Mouse (Mus musculus) stomach, postnatal 0 days (tissue): ENCODE data around the gene Tent4a.

Source experiments
- CTCF ChIP-seq: IDR thresholded peaks from 2 replicates; pipeline ENCODE4 v1.5.1; 2016; ENCODE audit warnings: antibody characterized with exemption, low read depth, mild to moderate bottlenecking, moderate library complexity
- EP300 ChIP-seq: optimal IDR thresholded peaks from 2 replicates; pipeline ENCODE3; 2016; ENCODE audit warnings: antibody characterized with exemption

- no peak for TF ChIP-seq CTCF
- TF ChIP-seq EP300: no peak
These were observed 31.6 kb downstream of the Tent4a start for GRCm38 (mm10) chr13:69502863-69503262.
